Mouse (Mus musculus) liver, embryonic 11.5 days (tissue): ENCODE measurements around the gene U90926. TPM values are rescaled to one million over a fixed set of nuclear protein-coding genes. Genes with fewer than 3 reads are reported as not detected.
"Not testable (repeated sequence)": the region's sequence is repeated elsewhere in the genome, so short reads cannot be mapped to it uniquely, and the experiment has no call there.

Experiments used
- ATAC-seq: fragments of 200-750 bp; cut with Nextera tagmentation; replicated peaks from 2 replicates; pipeline ENCODE4 v1.8.0; 2017; ENCODE audit warnings: moderate number of reproducible peaks, mild to moderate bottlenecking, moderate TSS enrichment, moderate library complexity; ENCODE audit not compliant: low FRiP score
- DNase-seq: peaks from one replicate; pipeline ENCODE4 v3.0.0-alpha.2; 2017; ENCODE audit warnings: low spot score
- H3K27ac ChIP-seq: fragments of 300-500 bp; sonication (generic); 2 replicates; pipeline ENCODE4 v1.5.1; 2014; ENCODE audit warnings: mild to moderate bottlenecking, low read depth, low read length, control low read depth
- H3K27me3 ChIP-seq: fragments of 300-500 bp; sonication (generic); replicated peaks from 2 replicates; pipeline ENCODE4 v1.6.1; 2014; ENCODE audit warnings: low read length, mixed read lengths; ENCODE audit not compliant: control insufficient read depth, insufficient read depth
- H3K36me3 ChIP-seq: fragments of 300-500 bp; sonication (generic); 2 replicates; pipeline ENCODE4 v1.6.1; 2014; ENCODE audit warnings: mild to moderate bottlenecking, low read length, moderate library complexity, mixed read lengths; ENCODE audit not compliant: control insufficient read depth, insufficient read depth
- H3K4me1 ChIP-seq: fragments of 300-500 bp; sonication (generic); replicated peaks from 2 replicates; pipeline ENCODE4 v1.6.1; 2014; ENCODE audit warnings: low read length, mixed read lengths; ENCODE audit not compliant: control insufficient read depth, insufficient read depth
- H3K4me2 ChIP-seq: fragments of 300-500 bp; sonication (generic); 2 replicates; pipeline ENCODE4 v1.6.1; 2014; ENCODE audit warnings: mild to moderate bottlenecking, control low read depth, moderate library complexity
- H3K4me3 ChIP-seq: fragments of 300-500 bp; sonication (generic); 2 replicates; pipeline ENCODE4 v1.5.1; 2014; ENCODE audit warnings: low read depth, low read length, control low read depth
- H3K9ac ChIP-seq: fragments of 300-500 bp; sonication (generic); 2 replicates; pipeline ENCODE4 v1.6.1; 2014; ENCODE audit warnings: low read depth, low read length, control low read depth
- H3K9me3 ChIP-seq: fragments of 300-500 bp; sonication (generic); 2 replicates; pipeline ENCODE4 v1.6.1; 2016; ENCODE audit warnings: low read length, inconsistent platforms, mixed read lengths; ENCODE audit not compliant: control insufficient read depth
- WGBS: fragments of 180-500 bp; shearing (Covaris S2); extraction: QIAGEN DNeasy Blood & Tissue Kit; methylation state at CpG from one replicate; pipeline ENCODE4 v1.1.7; 2014; 5-methylcytosine and 5-hydroxymethylcytosine counted together
- polyA plus RNA-seq: library from polyadenylated mRNA; unstranded; fragments of >200 nt; fragmentation: Nextera tagmentation; extraction: Ambion mirVana; gene quantifications from 2 replicates; pipeline ENCODE4 v1.2.1, GENCODE M21; 2014

U90926 gene
- polyA plus RNA-seq, 1 experiment from 2014 or later = not detected

DNA sequence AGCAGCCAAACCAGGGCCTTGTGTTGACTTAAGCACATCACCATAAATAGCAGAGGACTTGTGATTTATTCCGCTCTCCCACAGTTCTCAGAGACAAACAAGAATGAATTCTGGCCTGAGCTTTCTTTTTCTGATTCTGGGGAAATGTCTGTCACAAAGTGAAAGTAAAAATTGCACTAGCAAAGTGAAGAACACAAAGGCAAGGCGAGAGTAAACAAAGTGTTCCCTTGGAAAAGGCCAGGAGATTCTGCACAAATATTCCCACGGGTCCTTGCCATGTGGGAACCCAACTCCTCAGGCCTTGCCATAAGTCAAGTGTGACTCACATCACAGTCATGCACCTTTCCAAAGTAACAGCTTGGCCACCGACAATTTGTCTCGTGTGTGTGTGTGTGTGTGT lies 9.5 kb downstream of the U90926 start:
- no peak overlapping the region for H3K9ac ChIP-seq
- H3K4me1 ChIP-seq = peaks cover 4% of the 10 kb centered on the region
- no peak overlapping the region for H3K4me2 ChIP-seq
- no peak for ATAC-seq
- no peaks in the 10 kb centered on the region for H3K9me3 ChIP-seq
- H3K27me3 ChIP-seq = no peaks in the 10 kb centered on the region
- H3K27ac ChIP-seq = no peak overlapping the region
- H3K4me3 ChIP-seq = no peak overlapping the region
- H3K36me3 ChIP-seq = peaks cover 6% of the 10 kb centered on the region; the same call in 1 of the 2 replicates
- WGBS = 90% methylated on average over 5 of the region's 5 CpGs
- no peak for DNase-seq

DNA sequence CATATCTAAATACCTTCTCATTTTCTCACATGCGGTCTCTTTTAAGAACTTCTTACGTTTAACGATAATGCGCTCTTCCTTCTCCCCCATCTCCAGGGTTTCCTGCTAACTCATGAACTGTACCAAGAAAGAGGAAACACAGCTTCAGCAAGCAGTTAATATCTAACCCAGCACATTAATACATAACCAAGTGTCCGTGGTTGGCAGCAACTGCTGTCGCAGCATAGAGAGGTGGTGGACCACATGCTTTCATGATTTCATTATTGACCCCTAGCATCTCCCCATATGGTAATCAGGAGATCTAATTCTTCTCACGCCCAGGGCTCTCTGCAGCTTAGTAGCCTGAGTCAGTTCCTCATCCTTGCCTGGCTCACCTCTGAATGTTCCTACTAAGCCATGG lies 10.0 kb downstream of the U90926 start:
- ATAC-seq = no peak
- Histone ChIP-seq H3K36me3 (peaks cover 10% of the 10 kb centered on the region; the same call in 1 of the 2 replicates), H3K27me3 (no peaks in the 10 kb centered on the region)

DNA sequence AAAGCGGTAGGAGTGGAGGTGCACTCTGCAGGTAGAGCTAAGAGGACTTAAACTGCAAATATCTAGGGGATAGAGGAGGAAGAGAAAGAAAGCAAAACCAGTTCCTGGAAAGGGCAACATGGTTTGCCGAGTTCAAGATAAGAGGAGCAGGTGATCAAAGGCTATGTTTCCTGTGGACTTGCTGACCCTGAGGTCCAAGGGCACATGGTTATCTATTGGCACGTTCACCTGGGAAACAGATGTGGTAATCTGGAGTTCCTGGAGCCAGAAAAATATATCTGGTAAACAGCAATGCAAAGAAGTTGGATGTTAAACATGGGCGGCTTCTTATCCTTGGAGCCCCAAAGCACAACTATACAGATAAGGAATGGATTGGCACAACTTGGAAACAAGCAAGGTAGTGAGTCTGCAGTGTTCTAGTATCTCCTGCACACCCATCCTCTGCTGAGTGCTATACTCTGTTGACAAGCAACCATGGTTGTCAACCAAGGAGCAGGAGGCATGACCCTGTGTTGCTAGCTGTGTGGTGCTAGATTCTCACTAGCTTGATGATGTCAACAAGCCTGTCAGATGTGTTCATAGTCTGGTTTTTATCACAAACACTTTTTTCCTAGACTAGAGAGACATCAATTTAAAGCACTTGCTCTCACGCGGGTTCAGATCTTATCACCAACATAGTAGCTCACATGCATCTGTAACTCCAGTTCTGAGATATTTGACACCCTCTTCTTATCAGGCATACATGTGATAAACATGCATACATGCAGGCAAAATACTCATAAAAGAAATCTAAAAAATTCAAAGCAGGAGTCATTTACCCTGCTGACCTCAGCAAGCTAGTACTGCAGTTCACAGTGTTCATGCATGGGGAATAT lies 10.8 kb downstream of the U90926 start:
- H3K4me3 ChIP-seq = no peak overlapping the region
- H3K9me3 ChIP-seq = no peaks in the 10 kb centered on the region
- DNase-seq (no peak), ATAC-seq (peak; percentile 41; the same call in 1 of the 2 replicates)
- H3K27ac ChIP-seq = no peak overlapping the region
- no peaks in the 10 kb centered on the region for H3K27me3 ChIP-seq
- H3K4me1 ChIP-seq = peaks cover 4% of the 10 kb centered on the region
- 59% methylated on average over 6 of the region's 6 CpGs for WGBS
- no peak overlapping the region for H3K9ac ChIP-seq
- no peak overlapping the region for H3K4me2 ChIP-seq
- peaks cover 11% of the 10 kb centered on the region; the same call in 1 of the 2 replicates for H3K36me3 ChIP-seq

More for the DNA sequence above, 10.0 kb downstream of the U90926 start:
- no peak for DNase-seq
- no peak overlapping the region for H3K9ac ChIP-seq
- WGBS = 78% methylated on average over 7 of the region's 7 CpGs
- H3K9me3 ChIP-seq = no peaks in the 10 kb centered on the region
- no peak overlapping the region for H3K4me3 ChIP-seq
- H3K4me2 ChIP-seq = no peak overlapping the region
- H3K27ac ChIP-seq = no peak overlapping the region
- peaks cover 4% of the 10 kb centered on the region for H3K4me1 ChIP-seq

DNA sequence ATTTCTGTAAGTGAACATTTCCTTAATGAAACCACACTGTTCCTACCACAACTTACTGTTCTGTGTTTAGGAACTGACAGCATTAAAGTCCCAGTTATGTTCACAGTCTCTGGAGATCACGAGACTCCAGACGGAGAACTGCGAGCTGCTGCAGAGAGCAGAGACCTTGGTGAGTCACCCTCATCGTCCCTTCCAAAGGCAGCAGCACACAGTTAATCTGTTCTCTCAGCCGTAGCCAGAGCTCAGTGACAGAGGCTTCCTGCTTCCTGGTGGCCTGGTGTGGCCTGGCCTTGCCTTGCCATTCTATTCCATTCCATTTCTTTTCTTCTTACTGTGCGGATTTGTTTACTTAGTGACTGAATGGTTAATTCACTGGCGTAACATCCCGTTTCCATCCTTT lies 16.9 kb downstream of the U90926 start:
- no peak for ATAC-seq
- whole genome bisulfite sequencing = 85% methylated on average over 8 of the region's 8 CpGs
- peaks cover 35% of the 10 kb centered on the region for H3K36me3 ChIP-seq

DNA sequence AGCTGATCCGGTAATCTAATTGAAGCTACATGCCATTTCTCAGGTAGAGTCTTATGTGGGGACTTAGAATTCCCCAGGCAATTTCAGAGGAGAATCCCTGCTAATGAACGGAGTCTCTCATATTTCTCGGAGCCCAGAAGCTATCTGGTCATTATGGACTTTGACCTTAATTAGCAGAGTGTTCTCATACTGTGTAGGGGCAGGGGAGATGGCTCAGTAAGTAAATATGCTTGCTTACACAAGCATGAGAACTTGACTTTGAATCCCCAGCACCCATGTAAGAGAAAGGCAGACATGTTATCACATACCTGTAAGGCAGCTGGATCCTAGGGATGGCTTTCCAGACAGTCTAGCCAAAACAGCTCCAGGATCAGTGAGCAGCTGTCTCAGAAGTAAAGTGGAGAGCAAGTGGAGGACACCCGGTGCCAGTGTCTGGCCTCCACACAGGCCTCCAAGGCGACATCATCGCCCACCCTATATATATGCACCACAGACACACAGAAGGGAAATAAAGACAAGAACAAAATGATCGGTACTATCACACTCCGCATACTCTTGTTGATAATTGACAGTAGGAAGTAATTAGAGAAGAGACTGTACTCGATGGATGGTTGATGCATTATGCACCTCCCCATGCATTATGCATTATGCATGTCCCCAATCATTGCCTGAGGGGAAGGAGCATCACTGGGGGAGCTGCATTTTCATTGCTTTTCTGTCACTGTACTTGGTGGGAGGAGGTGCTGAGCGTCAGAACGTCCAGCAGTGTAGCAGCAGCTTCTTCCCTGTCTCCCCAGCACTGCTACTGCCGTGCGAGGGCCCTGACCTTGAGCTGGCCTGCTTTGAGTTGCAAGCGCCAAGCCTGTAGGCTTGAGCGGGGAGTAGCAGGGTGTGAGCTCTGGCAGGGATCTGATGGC lies 18.1 kb downstream of the U90926 start:
- Histone ChIP-seq H3K4me3 (no peak overlapping the region), H3K9ac (no peak overlapping the region), H3K36me3 (peaks cover 38% of the 10 kb centered on the region), H3K4me1 (no peaks in the 10 kb centered on the region), H3K4me2 (no peak overlapping the region), H3K27ac (no peak overlapping the region), H3K9me3 (no peaks in the 10 kb centered on the region), H3K27me3 (no peaks in the 10 kb centered on the region)
- ATAC-seq (no peak), DNase-seq (no peak)
- WGBS = 89% methylated on average over 15 of the region's 15 CpGs

More for the DNA sequence above, 16.9 kb downstream of the U90926 start:
- H3K27ac ChIP-seq = no peak overlapping the region
- DNase-seq = no peak
- H3K4me1 ChIP-seq = no peaks in the 10 kb centered on the region
- H3K4me2 ChIP-seq = no peak overlapping the region
- H3K27me3 ChIP-seq = no peaks in the 10 kb centered on the region
- no peaks in the 10 kb centered on the region for H3K9me3 ChIP-seq
- H3K4me3 ChIP-seq = no peak overlapping the region
- no peak overlapping the region for H3K9ac ChIP-seq

DNA sequence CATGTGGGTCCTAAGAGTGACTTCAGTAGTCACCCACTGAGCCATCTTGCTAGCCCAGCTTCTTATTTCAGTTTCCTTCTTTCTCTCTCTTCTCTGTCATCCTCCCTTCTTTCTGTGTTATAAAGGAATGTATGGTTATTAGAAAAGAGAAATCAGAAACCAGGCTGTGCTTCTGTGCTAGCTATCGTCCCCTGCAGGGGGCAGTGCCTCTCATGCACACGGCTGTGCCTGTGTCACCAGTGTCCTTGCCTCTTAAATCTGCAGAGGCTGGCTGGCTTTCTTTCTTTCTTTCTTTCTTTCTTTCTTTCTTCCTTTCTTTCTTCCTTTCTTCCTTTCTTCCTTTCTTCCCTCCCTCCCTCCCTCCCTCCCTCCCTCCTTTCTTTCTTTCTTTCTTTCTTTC lies 19.5 kb downstream of the U90926 start:
- 68% methylated on average over 2 of the region's 2 CpGs for WGBS
- not testable (repeated sequence) for ATAC-seq, H3K9me3 ChIP-seq, DNase-seq, H3K4me2 ChIP-seq, H3K9ac ChIP-seq, H3K4me3 ChIP-seq, H3K27ac ChIP-seq, H3K4me1 ChIP-seq, H3K27me3 ChIP-seq
- H3K36me3 ChIP-seq = peaks cover 32% of the 10 kb centered on the region

DNA sequence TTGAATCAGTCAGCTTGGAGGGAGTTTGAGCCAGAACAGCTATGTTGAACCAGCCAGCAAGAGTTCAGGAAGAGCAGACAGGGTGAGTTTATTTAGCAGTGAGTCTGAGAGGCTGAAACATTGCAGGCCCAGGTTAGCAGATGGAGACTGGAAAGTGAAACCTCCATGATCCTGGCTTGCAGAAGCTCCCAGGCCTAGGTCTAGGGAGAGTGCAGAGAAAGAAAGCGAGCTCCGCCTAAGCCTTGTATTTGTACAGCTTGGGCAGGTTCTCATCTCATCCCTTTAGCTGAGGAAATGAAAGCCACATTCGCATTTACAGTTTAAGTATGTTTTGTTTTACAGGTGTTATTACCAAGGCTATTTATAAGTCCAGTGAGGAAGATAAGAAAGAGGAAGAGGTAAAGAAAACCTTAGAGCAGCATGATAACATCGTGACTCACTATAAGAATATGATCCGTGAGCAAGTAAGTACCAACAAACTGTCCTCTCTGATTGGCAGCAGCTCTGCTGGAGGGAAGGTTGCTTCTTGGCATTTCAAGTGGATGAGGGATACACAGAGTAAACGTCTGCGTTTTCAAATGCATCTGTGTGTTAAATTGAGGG lies 26.2 kb downstream of the U90926 start:
- Histone ChIP-seq H3K4me1 (no peaks in the 10 kb centered on the region), H3K9me3 (no peaks in the 10 kb centered on the region; the same call in 1 of the 2 replicates), H3K9ac (no peak overlapping the region), H3K27ac (no peak overlapping the region), H3K4me2 (no peak overlapping the region), H3K36me3 (peaks cover 29% of the 10 kb centered on the region), H3K27me3 (no peaks in the 10 kb centered on the region), H3K4me3 (no peak overlapping the region)
- WGBS = 93% methylated on average over 7 of the region's 7 CpGs
- ATAC-seq (no peak), DNase-seq (no peak)

DNA sequence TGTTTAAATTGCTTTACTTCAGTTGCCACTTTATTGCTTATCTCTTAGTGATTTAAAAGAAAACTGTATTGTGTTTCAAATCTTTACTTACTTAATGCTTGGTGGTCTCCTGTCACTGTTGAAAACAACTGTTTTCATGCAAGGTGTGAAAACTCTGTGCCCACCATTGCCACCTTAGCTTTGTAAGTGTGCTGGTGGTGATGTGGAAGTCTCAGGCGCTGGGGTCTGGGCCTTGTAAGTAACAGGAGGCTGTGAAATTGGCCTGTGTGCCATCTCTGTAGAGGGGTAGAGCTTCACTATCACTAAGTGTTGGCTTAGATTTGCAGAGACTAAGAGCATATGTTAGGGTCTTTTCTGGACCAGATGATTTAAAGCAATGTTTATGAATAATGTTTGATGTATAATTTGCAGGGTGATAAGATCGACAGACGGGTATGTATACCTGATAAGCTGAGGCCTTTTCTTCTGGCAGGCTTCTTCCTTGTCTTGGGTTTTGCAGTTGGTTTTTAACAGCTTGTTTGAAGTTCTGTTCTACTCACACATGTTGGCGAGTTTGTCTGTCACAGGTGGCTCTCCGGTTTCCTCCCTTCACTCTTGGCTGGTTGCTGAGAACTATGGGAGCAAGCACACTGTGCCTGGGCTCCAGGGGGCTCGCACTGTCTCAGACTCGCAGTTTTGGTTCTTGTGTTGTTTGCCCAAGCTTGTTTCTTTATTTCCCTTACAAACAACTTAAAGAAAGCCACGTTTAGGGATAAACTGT lies 32.0 kb downstream of the U90926 start:
- H3K4me2 ChIP-seq = no peak overlapping the region
- 79% methylated on average over 8 of the region's 8 CpGs for WGBS
- DNase-seq (no peak), ATAC-seq (no peak)
- no peaks in the 10 kb centered on the region for H3K9me3 ChIP-seq
- H3K9ac ChIP-seq = no peak overlapping the region
- H3K27me3 ChIP-seq = no peaks in the 10 kb centered on the region
- H3K4me1 ChIP-seq = no peaks in the 10 kb centered on the region
- peaks cover 29% of the 10 kb centered on the region for H3K36me3 ChIP-seq
- H3K27ac ChIP-seq = no peak overlapping the region
- H3K4me3 ChIP-seq = no peak overlapping the region
